Mouse (Mus musculus) liver, embryonic 15.5 days (tissue): ENCODE measurements around the gene Slc25a16. TPM values are rescaled to one million over a fixed set of nuclear protein-coding genes. Genes with fewer than 3 reads are reported as not detected.
"Not testable (repeated sequence)": the region's sequence is repeated elsewhere in the genome, so short reads cannot be mapped to it uniquely, and the experiment has no call there.

ENCODE experiments used
- ATAC-seq: fragments of 200-750 bp; cut with Nextera tagmentation; 2 replicates; pipeline ENCODE4 v1.8.0; 2017; ENCODE audit warnings: moderate number of reproducible peaks, mild to moderate bottlenecking, moderate library complexity; ENCODE audit not compliant: insufficient read depth
- H3K27ac ChIP-seq: fragments of 300-500 bp; sonication (generic); replicated peaks from 2 replicates; pipeline ENCODE4 v1.5.1; 2015; ENCODE audit warnings: mild to moderate bottlenecking, inconsistent platforms
- H3K27me3 ChIP-seq: fragments of 300-500 bp; sonication (generic); 2 replicates; pipeline ENCODE4 v1.6.1; 2015; ENCODE audit warnings: mild to moderate bottlenecking, inconsistent platforms
- H3K36me3 ChIP-seq: fragments of 300-500 bp; sonication (generic); replicated peaks from 2 replicates; pipeline ENCODE4 v1.6.1; 2015; ENCODE audit warnings: moderate library complexity, mild to moderate bottlenecking, inconsistent platforms
- H3K4me1 ChIP-seq: fragments of 300-500 bp; sonication (generic); replicated peaks from 2 replicates; pipeline ENCODE4 v1.6.1; 2015; ENCODE audit warnings: inconsistent platforms
- H3K4me2 ChIP-seq: fragments of 300-500 bp; sonication (generic); 2 replicates; pipeline ENCODE4 v1.6.1; 2015; ENCODE audit warnings: moderate library complexity, mild to moderate bottlenecking, inconsistent platforms
- H3K4me3 ChIP-seq: fragments of 300-500 bp; sonication (generic); replicated peaks from 2 replicates; pipeline ENCODE4 v1.5.1; 2015; ENCODE audit warnings: mild to moderate bottlenecking, inconsistent platforms
- H3K9ac ChIP-seq: fragments of 300-500 bp; sonication (generic); 2 replicates; pipeline ENCODE4 v1.6.1; 2015; ENCODE audit warnings: moderate library complexity, mild to moderate bottlenecking, inconsistent platforms
- H3K9me3 ChIP-seq: fragments of 300-500 bp; sonication (generic); replicated peaks from 2 replicates; pipeline ENCODE4 v1.6.1; 2016; ENCODE audit warnings: inconsistent platforms
- WGBS: fragments of 180-500 bp; shearing (Covaris S2); methylation state at CpG from one replicate; pipeline ENCODE4 v1.1.7; 2015; ENCODE audit warnings: mixed read lengths; ENCODE audit not compliant: insufficient replicate concordance; 5-methylcytosine and 5-hydroxymethylcytosine counted together
- polyA plus RNA-seq: library from polyadenylated mRNA; unstranded; fragments of >200 nt; fragmentation: Nextera tagmentation; extraction: Ambion mirVana; gene quantifications from 2 replicates; pipeline ENCODE4 v1.2.1, GENCODE M21; 2015

Gene Slc25a16
- polyA plus RNA-seq, 1 experiment from 2014 or later: 8.1 TPM

DNA sequence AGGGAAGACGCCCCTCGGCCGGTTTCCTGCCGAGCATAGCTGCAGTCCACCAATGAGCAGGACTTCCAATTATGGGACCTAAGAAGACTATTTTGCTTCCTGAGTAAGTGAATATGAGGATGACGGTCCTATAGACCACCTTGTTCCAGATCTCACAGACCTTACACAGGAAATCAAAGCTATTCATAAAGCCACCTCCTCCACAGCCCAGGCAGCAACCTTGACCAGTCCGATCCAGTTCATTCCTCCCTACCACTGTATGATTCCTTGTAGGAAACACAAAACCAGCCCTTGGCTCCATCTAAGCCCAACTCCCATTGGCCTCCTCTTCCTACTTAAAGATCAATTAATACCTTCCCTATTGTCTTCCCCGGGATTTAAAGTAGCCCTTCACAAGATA, 14.1 kb upstream of the Slc25a16 start:
- ATAC-seq: no peak

DNA sequence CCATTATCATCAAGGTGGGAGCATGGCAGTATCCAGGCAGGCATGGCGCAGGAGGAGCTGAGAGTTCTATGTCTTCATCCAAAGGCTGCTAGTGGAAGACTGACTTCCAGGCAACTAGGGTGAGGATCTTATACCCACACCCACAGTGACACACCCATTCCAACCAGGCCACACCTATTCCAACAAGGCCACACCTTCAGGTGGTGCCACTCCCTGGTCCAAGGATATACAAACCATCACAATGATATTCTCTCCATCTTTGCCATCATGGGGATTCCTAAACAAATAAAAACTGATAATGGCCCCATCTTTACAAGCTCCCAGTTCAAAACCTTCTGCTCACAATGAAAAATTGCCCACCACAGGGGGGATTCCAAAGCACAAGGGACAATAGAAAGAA, 11.5 kb upstream of the Slc25a16 start, which contains the start of gene Tet1:
TSS of gene Tet1 (minus strand) at position 101 of the 400 bp plus-strand sequence.
- not testable (repeated sequence) for H3K4me2 ChIP-seq, H3K9ac ChIP-seq, ATAC-seq, H3K36me3 ChIP-seq, H3K4me1 ChIP-seq, H3K4me3 ChIP-seq, H3K9me3 ChIP-seq, H3K27ac ChIP-seq, H3K27me3 ChIP-seq
- no CpG with 5 or more reads among the region's 1 CpGs for WGBS

More for the DNA sequence above, 14.1 kb upstream of the Slc25a16 start:
- H3K36me3 ChIP-seq: no peaks in the 10 kb centered on the region
- H3K9ac ChIP-seq: no peak overlapping the region
- peaks cover 3% of the 10 kb centered on the region; the same call in 1 of the 2 replicates for H3K4me1 ChIP-seq
- 72% methylated on average over 7 of the region's 7 CpGs for WGBS
- H3K4me3 ChIP-seq: no peak overlapping the region
- no peak overlapping the region for H3K4me2 ChIP-seq
- H3K27me3 ChIP-seq: 0 out of 2 replicates have a peak, but pooled peaks cover 2% of the 10 kb centered on the region
- H3K27ac ChIP-seq: no peak overlapping the region
- no peaks in the 10 kb centered on the region for H3K9me3 ChIP-seq

DNA sequence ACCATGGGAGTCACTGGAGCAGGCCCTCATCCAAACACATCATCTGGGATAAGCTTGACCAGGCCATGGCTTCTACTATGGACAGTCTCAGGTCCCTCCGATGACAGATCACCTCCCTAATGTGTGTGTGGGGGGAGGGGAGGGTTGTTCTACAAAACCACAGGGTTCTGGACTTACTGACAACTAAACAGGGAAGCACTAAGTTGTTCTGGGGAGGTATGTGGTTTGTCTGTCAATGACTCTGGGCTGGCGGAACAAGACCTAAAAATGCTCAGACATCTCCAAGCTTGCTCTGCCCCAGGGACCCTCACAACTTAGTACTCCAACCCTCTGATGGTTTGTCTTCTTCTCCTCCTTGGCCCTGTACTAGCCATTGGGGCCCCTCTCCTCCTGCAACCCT, 9.3 kb upstream of the Slc25a16 start:
- no peak for ATAC-seq

DNA sequence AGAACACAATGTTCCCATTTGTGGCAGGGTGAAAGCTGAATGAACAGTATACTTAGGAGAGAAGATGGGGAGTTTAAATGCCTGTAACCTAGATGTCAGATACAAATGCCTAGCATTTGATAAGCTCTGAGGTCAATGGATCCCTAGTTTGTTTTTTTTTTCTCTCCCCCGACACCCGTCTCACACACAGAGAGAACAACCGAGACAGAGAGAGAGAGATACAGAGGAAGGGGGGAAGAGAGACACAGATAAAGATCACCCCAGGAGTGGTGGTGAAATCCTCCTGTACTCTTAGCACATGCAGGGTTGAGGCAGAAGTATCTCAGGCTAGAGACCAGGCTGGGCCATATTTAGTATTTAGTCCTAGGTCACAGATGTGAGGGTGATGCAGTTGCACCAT, 1.4 kb upstream of the Slc25a16 start:
- Histone ChIP-seq H3K4me2 (no peak overlapping the region), H3K4me3 (no peak overlapping the region), H3K27me3 (no peaks in the 10 kb centered on the region), H3K27ac (no peak overlapping the region), H3K4me1 (peaks cover 31% of the 10 kb centered on the region), H3K36me3 (no peaks in the 10 kb centered on the region), H3K9ac (no peak overlapping the region), H3K9me3 (no peaks in the 10 kb centered on the region)
- no peak for ATAC-seq
- 31% methylated on average over 3 of the region's 3 CpGs for WGBS

More for the DNA sequence above, 9.3 kb upstream of the Slc25a16 start:
- H3K9me3 ChIP-seq: no peaks in the 10 kb centered on the region
- H3K4me2 ChIP-seq: no peak overlapping the region
- no peak overlapping the region for H3K9ac ChIP-seq
- no peak overlapping the region for H3K27ac ChIP-seq
- H3K4me3 ChIP-seq: no peak overlapping the region
- 35% methylated on average over 2 of the region's 2 CpGs for WGBS
- H3K36me3 ChIP-seq: no peaks in the 10 kb centered on the region
- H3K4me1 ChIP-seq: peaks cover 3% of the 10 kb centered on the region; the same call in 1 of the 2 replicates
- H3K27me3 ChIP-seq: no peaks in the 10 kb centered on the region

DNA sequence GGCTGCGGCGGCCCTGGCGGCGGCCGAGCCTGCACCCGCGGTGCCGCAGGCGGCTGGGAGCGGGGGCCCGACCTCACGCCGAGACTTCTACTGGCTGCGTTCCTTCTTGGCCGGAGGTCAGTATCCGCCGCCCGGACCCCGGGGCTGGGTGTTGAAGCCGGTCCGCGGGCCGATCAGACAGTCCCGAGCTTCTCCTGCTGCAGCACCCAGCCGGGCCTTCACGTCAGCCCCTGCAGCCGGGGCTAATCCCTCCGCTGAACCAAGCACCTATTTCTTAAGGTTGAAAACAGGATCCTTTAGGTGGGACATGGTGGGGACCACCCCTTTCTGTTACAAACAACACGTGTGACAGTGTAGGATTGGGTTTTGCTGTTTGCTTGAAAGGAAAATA, 328 bp downstream of the Slc25a16 start:
- Histone ChIP-seq H3K27me3 (no peaks in the 10 kb centered on the region), H3K9me3 (no peaks in the 10 kb centered on the region), H3K27ac (peak overlapping the region; percentile 88), H3K4me3 (peak overlapping the region; percentile 99), H3K4me2 (peak overlapping the region; percentile 93), H3K9ac (peak overlapping the region; percentile 99), H3K36me3 (no peaks in the 10 kb centered on the region), H3K4me1 (peaks cover 33% of the 10 kb centered on the region)
- under 1% methylated on average over 29 of the region's 29 CpGs for whole genome bisulfite sequencing
- ATAC-seq: peak; percentile 61

DNA sequence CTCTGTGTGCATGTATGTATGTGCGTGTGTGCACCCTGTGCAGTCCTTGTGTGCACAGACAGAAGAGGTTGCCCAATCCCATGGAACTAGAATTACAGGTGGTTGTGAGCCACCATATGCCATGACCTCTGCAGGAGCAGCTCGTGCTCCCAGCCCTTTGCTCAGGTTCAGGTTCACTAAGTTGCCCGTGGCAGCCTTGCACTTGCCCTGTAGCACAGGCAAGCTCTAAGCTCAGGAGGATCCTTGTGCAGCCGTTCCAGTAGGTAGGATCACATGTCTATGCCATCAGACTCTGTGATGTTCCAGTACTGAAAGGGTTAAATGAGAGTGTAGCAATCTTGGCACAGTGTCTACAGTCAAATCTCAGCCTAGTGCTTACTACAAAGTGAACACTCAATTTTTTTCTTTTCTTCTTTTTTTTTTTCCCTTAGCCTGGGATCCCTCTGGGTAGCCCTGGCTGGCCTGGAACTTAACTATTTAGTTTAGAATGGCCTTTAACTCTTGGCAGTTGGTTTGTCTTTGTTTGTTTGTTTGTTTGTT, 3.7 kb downstream of the Slc25a16 start:
- H3K4me1 ChIP-seq: peaks cover 31% of the 10 kb centered on the region
- H3K4me2 ChIP-seq: no peak overlapping the region
- H3K27me3 ChIP-seq: no peaks in the 10 kb centered on the region
- no peaks in the 10 kb centered on the region for H3K9me3 ChIP-seq
- no peak overlapping the region for H3K9ac ChIP-seq
- no peak for ATAC-seq
- WGBS: 67% methylated on average over 4 of the region's 4 CpGs
- H3K4me3 ChIP-seq: no peak overlapping the region
- no peak overlapping the region for H3K27ac ChIP-seq
- peaks cover 12% of the 10 kb centered on the region for H3K36me3 ChIP-seq

DNA sequence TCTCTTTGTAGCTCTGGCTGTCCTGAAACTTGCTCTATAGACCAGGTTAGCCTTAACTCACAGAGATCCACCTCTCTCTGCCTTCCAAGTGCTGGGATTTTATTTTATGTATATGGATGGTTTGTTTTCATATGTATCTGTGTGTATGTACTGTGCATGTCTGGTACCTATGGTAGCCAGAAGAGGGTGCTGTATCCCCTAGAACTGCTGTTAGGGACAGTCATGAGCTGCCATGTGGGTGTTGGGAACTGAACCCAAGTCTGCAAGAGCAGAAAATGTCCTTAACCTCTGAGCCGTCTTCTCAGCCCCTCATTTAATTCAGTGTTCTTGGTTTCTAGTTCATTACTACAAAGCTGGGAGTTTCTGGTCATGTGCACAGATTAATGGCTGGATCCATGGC, 11.9 kb downstream of the Slc25a16 start:
- Histone ChIP-seq H3K27ac (no peak overlapping the region), H3K9ac (no peak overlapping the region), H3K4me3 (no peak overlapping the region), H3K4me2 (no peak overlapping the region), H3K9me3 (no peaks in the 10 kb centered on the region), H3K27me3 (no peaks in the 10 kb centered on the region), H3K4me1 (no peaks in the 10 kb centered on the region), H3K36me3 (peaks cover 49% of the 10 kb centered on the region)
- 73% methylated on average over 1 of the region's 1 CpGs for WGBS
- no peak for ATAC-seq

DNA sequence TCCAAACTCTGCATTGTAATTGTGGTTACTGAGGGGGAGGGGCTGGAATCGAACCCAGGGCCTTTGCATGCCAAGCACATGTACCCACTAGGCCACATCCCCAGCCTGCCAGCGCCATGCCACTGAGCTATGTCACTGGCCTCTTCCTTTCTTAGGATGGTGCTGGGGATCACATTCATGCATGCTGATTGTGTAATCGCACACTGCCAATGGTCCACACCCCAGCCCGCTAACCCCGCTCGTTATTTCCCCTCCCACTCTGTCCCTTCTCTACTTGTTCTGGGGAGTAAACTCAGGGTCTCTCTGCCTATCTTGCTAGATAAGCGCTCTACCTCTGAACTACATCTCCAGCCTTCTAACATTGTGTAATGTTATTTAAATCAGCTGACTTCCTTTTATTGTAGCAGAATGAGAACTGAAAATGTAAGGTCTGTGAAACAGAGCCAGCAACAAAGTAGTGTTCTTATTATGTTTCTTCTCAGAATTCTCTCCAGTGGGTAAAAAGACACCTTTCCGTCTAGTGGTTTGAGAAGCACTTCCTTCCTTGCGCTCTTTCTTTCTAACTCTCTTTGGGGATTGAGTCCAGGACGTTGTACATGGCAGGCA, 24.6 kb downstream of the Slc25a16 start:
- peaks cover 29% of the 10 kb centered on the region for H3K36me3 ChIP-seq
- peaks cover 44% of the 10 kb centered on the region for H3K4me1 ChIP-seq
- no peaks in the 10 kb centered on the region for H3K9me3 ChIP-seq
- H3K27ac ChIP-seq: peak overlapping the region; percentile 74
- H3K9ac ChIP-seq: peak overlapping the region; percentile 27; the same call in 1 of the 2 replicates
- no peaks in the 10 kb centered on the region for H3K27me3 ChIP-seq
- WGBS: 32% methylated on average over 10 of the region's 10 CpGs
- no peak overlapping the region for H3K4me3 ChIP-seq
- peak overlapping the region; percentile 49 for H3K4me2 ChIP-seq
- ATAC-seq: peak; percentile 79

DNA sequence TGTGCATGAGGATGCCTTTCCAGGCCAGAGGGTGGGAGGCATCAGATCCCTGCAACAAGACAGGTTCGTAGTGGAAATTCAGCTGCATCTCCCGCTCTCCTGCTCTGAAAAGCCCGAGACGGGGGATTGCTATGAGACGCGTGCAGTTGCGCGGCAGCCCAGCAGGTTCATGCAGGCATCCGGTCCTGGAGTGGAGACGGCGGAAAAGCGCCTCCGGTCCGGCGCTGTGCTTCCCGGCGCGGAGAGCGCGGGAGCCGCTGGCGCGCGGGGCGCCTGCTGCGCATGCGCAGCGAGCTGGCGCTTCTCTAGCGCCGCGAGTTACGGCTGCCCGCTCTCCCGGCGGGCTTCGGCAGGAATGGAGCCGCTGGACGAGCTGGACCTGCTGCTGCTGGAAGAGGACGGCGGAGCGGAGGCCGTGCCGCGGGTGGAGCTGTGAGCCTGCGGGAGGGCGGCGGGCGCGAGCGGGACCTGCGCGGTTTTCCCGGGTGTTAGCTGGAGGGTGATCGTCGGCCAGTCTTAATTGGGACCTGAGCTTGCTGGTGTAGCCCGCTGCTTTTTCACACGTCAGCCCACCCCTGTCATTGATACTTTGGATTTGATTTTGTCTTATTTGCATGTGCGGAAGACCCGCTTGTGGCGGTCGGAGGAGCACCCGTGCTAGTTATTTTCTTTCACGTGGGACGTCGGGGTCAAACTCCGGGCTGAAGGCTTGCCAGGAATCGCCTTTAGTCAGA, 26.5 kb downstream of the Slc25a16 start, which contains the start of gene Dna2:
TSS of gene Dna2 (plus strand) at position 289 of the 734 bp plus-strand sequence.
- ATAC-seq: peak; percentile 86
- Histone ChIP-seq H3K27ac (peak within 1 kb of the TSS; percentile 94), H3K9me3 (no peaks in the 10 kb centered on the region), H3K4me3 (peak within 1 kb of the TSS; percentile 86), H3K4me2 (peak within 1 kb of the TSS; percentile 96), H3K36me3 (peaks cover 38% of the 10 kb centered on the region), H3K4me1 (peaks cover 44% of the 10 kb centered on the region), H3K9ac (peak within 1 kb of the TSS; percentile 84), H3K27me3 (no peaks in the 10 kb centered on the region)
- WGBS: under 1% methylated on average over 66 of the region's 68 CpGs

DNA sequence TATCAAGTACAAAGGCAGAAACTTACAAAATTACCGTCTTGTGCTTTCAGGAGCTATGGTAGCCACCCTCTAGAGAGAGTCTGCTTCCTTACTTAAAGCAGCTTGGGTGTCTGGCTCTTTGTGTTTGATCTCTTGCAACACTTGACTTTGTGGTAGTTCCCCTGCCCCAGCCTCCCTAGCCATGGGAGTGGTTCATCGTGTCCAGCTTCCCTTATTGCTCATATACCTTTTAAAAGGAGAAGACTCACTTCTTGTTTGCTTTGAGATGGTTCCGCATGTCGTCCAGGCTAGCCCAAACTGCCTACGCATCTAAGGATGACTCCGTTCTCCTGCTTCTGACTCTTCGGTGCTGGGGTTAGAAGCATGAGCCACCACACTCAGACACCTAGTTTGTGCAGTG, 28.1 kb downstream of the Slc25a16 start:
- Histone ChIP-seq H3K9ac (peak overlapping the region; percentile 84; the same call in 1 of the 2 replicates), H3K4me1 (peaks cover 44% of the 10 kb centered on the region), H3K36me3 (peaks cover 45% of the 10 kb centered on the region), H3K27ac (peak overlapping the region; percentile 64), H3K4me3 (peak overlapping the region; percentile 86), H3K4me2 (peak overlapping the region; percentile 96; the same call in 1 of the 2 replicates), H3K27me3 (no peaks in the 10 kb centered on the region), H3K9me3 (no peaks in the 10 kb centered on the region)
- no peak for ATAC-seq
- 74% methylated on average over 7 of the region's 7 CpGs for WGBS

DNA sequence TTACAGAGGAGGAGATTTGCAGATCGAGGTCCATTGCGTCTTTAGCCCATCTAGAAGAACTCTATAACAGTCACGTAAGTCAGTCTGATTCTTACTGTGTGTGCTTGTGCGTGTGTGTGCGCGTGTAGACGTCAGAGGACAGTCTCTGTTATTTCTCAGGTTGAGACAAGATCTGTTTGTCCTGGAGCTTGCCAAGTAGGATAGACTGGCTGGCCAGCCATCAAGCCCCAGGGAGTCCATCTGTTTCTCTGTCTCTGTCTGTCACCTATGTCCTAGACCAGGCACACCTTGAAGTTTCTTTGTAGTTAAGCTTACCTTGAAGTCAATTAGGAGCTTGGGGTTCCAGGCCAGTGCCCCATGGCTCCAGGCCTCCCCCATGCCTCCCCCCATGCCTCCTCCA, 43.5 kb downstream of the Slc25a16 start:
- no peak for ATAC-seq
- 90% methylated on average over 7 of the region's 7 CpGs for WGBS
- Histone ChIP-seq H3K9me3 (no peaks in the 10 kb centered on the region), H3K4me1 (no peaks in the 10 kb centered on the region; the same call in 1 of the 2 replicates), H3K4me3 (no peak overlapping the region), H3K4me2 (no peak overlapping the region), H3K27ac (no peak overlapping the region), H3K27me3 (no peaks in the 10 kb centered on the region), H3K36me3 (peaks cover 95% of the 10 kb centered on the region), H3K9ac (no peak overlapping the region)
